Mouse (Mus musculus) E14TG2a.4 (cell line): ENCODE results near the gene Tmem120b.

ENCODE experiments used
- CTCF ChIP-seq: conservative IDR thresholded peaks from 2 replicates; pipeline ENCODE4 v1.5.1; 2014; ENCODE audit warnings: low read length
- NANOG ChIP-seq: IDR thresholded peaks from 2 replicates; pipeline ENCODE4 v1.6.1; 2014; ENCODE audit warnings: borderline replicate concordance, low read length, mixed read lengths
- POU5F1 ChIP-seq: IDR thresholded peaks from 2 replicates; pipeline ENCODE4 v1.6.1; 2014; ENCODE audit warnings: low read length, borderline replicate concordance

- TF ChIP-seq CTCF (no peak), NANOG (peak; percentile 99), POU5F1 (no peak)
Measured at GRCm38 (mm10) chr5:123157972-123158371, 89.8 kb downstream of the Tmem120b start.
